Mouse (Mus musculus) brain, embryonic 14.5 days (tissue): ENCODE measurements at regions not wholly inside any gene's neighbourhood (a gene's known extent, or its start where the extent isn't known, plus 50 kb on each side); places are given as distances from the start of the nearest gene placed in this dataset.

Source experiments
- DNase-seq: peaks from one replicate; pipeline ENCODE4 v3.0.0-alpha.2; 2011; ENCODE audit warnings: low read depth
- CTCF ChIP-seq: fragments of 200-500 bp; IDR thresholded peaks from 2 replicates; pipeline ENCODE4 v1.5.1; 2012; ENCODE audit warnings: inconsistent platforms, mild to moderate bottlenecking, moderate library complexity, borderline replicate concordance; ENCODE audit not compliant: insufficient read depth, insufficient read length; ENCODE audit errors: extremely low read depth
- POLR2A ChIP-seq: fragments of 200-500 bp; IDR thresholded peaks from 2 replicates; pipeline ENCODE4 v1.6.1; 2012; ENCODE audit warnings: mild to moderate bottlenecking, inconsistent platforms, borderline replicate concordance; ENCODE audit not compliant: poor library complexity, insufficient read depth, insufficient read length, severe bottlenecking; ENCODE audit errors: extremely low read depth

GRCm38 (mm10) chr1:73718421-73718820 is 405.8 kb downstream of the Tns1 start:
- TF ChIP-seq POLR2A (no peak), CTCF (no peak)
- no peak for DNase-seq

DNA sequence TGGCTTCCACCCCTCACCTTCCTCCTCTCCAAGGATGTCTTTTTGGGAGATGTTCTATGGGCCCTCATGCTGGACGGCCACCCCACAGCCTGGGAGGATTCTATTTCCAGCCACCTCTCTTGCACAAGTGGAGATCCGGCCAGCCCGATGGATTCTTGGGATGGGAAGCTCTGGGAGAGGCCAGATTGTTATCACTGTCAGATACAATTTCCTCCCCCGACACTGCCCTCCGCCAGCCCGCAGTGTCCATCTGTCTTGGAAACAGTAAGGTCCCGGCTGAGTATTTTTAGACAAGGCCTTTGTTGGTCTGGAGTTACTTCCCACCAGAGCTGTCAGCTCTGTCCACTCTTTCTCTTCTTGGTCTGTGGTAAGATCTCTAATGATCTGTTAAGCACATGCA is 406.8 kb downstream of the Tns1 start:
- no peak for DNase-seq
- TF ChIP-seq CTCF = no peak
- no peak for TF ChIP-seq POLR2A

GRCm38 (mm10) chr1:73716901-73717300 is 407.3 kb downstream of the Tns1 start:
- no peak for DNase-seq
- TF ChIP-seq CTCF (no peak), POLR2A (no peak)

- DNase-seq = no peak
- no peak for TF ChIP-seq CTCF
- TF ChIP-seq POLR2A = no peak
Observed at GRCm38 (mm10) chr1:73715571-73715970, 408.7 kb downstream of the Tns1 start.

DNA sequence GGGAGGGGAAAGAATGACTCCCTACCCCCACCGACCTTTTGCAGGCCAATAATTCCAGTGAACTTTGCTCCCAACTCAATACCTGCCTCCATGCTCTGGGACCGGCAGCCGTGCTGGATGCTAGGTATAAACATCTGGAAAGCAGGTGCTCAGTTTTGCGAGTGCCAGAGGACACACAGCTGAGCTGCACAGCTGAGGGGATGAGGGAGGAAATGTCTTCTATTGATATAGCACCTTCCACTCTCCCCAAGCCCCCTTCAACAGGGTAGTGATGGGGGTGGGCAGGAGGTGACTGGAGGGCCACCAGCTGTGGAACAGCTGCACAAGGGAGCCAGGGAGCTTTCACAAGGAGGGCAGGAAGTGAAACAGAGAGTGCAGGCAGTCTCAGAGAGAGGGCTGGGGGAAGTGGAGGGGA is 421.8 kb downstream of the Tns1 start:
- DNase-seq = no peak
- TF ChIP-seq POLR2A (no peak), CTCF (no peak)

DNA sequence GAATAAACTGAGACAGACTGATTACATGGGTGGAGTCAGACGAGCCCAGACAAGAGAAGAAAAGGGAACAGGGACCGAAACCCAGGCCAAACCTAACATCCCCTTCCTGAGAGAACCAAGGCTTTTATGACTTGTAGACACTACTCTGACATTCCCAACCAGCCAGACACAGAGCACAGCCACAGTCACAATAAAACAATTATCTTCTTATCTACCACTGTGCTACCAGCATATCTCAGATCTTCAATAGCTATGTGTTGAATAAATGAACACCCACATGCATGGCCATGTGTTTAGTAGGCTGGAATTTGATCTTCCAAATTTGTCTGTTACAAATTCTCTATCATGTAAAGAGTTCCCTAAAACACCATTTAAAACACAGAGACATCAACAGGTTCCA is 430.7 kb downstream of the Tns1 start:
- DNase-seq = no peak
- TF ChIP-seq POLR2A = no peak
- no peak for TF ChIP-seq CTCF

DNA sequence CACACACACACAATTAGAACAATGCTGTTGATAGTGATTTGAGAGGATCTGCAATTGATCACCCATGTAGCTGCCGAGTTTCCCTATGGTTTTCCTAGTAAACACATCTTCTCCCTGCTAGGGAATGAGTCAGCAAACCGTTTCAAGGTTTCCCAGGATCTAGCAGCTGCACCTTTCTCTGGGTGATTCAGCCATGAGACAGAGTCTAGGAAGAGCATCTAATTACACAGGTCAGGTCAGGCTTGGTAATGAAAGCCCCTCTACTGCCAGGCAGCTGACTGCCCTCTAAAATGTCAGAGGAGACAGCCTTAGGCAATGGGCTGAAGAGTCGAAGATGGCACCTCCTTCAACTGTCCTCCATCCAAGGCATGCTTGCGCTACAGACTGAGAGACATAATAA is 438.5 kb downstream of the Tns1 start:
- no peak for DNase-seq
- TF ChIP-seq CTCF = no peak
- no peak for TF ChIP-seq POLR2A

- TF ChIP-seq POLR2A (no peak), CTCF (no peak)
- DNase-seq = no peak
Observed at GRCm38 (mm10) chr1:73685066-73685465, 439.2 kb downstream of the Tns1 start.

DNA sequence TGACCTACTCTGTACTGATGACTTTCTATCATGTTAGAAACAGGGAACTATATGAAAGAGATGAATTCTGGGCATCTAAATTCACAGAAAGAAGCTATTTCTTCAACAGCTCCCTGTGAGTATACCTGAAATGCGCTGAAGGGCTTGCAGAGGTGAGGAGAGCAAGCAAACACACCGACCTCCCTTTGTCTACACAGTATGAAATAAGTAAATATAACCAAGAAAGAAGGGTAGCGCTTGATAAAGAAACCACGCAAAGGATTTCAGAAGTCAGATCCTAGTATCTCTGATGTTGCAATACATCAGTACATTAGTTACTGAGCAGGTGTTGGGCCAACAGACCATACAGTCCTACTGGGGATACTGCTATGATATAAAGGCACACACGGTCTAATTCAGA is 440.1 kb downstream of the Tns1 start:
- no peak for TF ChIP-seq POLR2A
- TF ChIP-seq CTCF = no peak

GRCm38 (mm10) chr1:73683132-73683888 is 440.9 kb downstream of the Tns1 start:
- DNase-seq = no peak
- no peak for TF ChIP-seq POLR2A
- TF ChIP-seq CTCF = no peak

More for the DNA sequence above, 440.1 kb downstream of the Tns1 start:
- no peak for DNase-seq

- TF ChIP-seq CTCF = no peak
- TF ChIP-seq POLR2A = no peak
- DNase-seq = no peak
Observed at GRCm38 (mm10) chr1:73681697-73682096, 442.6 kb downstream of the Tns1 start.

- no peak for TF ChIP-seq CTCF
- no peak for TF ChIP-seq POLR2A
- DNase-seq = no peak
Observed at GRCm38 (mm10) chr1:73680829-73681228, 443.4 kb downstream of the Tns1 start.
